8 mouse cellular contexts compared by ENCODE assay signal in the genomic region with DNA sequence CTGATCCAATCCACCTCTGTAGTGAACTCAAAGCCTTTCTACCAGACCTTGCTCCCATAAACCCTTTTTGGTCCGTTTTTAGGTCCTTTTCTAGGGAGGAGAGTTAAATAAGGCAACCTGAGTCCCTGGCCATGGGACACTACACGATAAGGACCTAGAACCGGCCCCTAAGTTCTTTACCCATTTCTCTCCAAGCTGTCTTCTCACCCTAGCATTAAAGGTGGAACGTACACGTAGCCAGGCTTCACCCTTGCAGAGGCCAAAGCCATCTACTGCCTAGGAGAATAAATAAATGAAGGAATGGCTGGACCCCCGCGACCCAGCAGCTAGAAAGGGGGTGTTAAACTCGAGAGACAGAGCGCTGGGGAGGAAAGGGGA. TPM values are rescaled to one million over a fixed set of nuclear protein-coding genes. Genes with fewer than 3 reads are reported as not detected.
DNase-seq lines count a peak whose midpoint lies in the region; ATAC-seq and TF ChIP-seq lines count a peak whose summit lies in the region.

No protein-coding gene starts in this region.

- peak overlapping the region; percentile 70 for H3K4me3 ChIP-seq in layer of hippocampus, adult 2 months
- H3K4me3 ChIP-seq in embryonic facial prominence, embryonic 15.5 days (replicated peaks): peak overlapping the region; percentile 50
- peak overlapping the region; percentile 58 for H3K4me3 ChIP-seq in hindbrain, postnatal 0 days (ENCODE audit: low read length)
- peak overlapping the region; percentile 46 for H3K4me3 ChIP-seq in neural tube, embryonic 12.5 days

- H3K9me3 ChIP-seq in embryonic facial prominence, embryonic 15.5 days (replicated peaks): no peaks in the 10 kb centered on the region
- H3K9me3 ChIP-seq in hindbrain, postnatal 0 days (ENCODE audit: low read length): no peaks in the 10 kb centered on the region
- H3K9me3 ChIP-seq in neural tube, embryonic 12.5 days: no peaks in the 10 kb centered on the region

- peak overlapping the region; percentile 96 for H3K27ac ChIP-seq in layer of hippocampus, adult 2 months
- no peak overlapping the region for H3K27ac ChIP-seq in embryonic facial prominence, embryonic 15.5 days (replicated peaks)
- peak overlapping the region; percentile 72; the same call in 1 of the 2 replicates for H3K27ac ChIP-seq in hindbrain, postnatal 0 days
- H3K27ac ChIP-seq in neural tube, embryonic 12.5 days: peak overlapping the region; percentile 79

- DNase-seq in layer of hippocampus, adult 2 months (ENCODE audit: low spot score in 2 of 2): no peak
- DNase-seq in layer of hippocampus, postnatal 36 days: no peak
- DNase-seq in hindbrain, postnatal 0 days (ENCODE audit: low spot score): no peak
- no peak for DNase-seq in adrenal gland, postnatal 10 days
- DNase-seq in adrenal gland, postnatal 25 days: no peak
- DNase-seq in kidney, postnatal 10 days: no peak

- TF ChIP-seq CTCF in layer of hippocampus, adult 2 months (conservative IDR thresholded peaks at IDR 0.05): no peak
- TF ChIP-seq CTCF in hindbrain, postnatal 0 days (IDR thresholded peaks at IDR 0.05; ENCODE audit: low read depth): no peak

- peak overlapping the region; percentile 97 for H3K4me2 ChIP-seq in embryonic facial prominence, embryonic 15.5 days (replicated peaks)
- peak overlapping the region; percentile 95 for H3K4me2 ChIP-seq in hindbrain, postnatal 0 days (ENCODE audit: low read depth, low read length)
- peak overlapping the region; percentile 86 for H3K4me2 ChIP-seq in neural tube, embryonic 12.5 days (replicated peaks)

- WGBS in embryonic facial prominence, embryonic 15.5 days: 3% methylated on average over 9 of the region's 9 CpGs
- WGBS in hindbrain, postnatal 0 days: 4% methylated on average over 9 of the region's 9 CpGs
- 0% methylated on average over 9 of the region's 9 CpGs for WGBS in neural tube, embryonic 12.5 days

- H3K4me1 ChIP-seq in embryonic facial prominence, embryonic 15.5 days: peaks cover 25% of the 10 kb centered on the region
- 0 out of 2 replicates have a peak, but pooled peaks cover 7% of the 10 kb centered on the region for H3K4me1 ChIP-seq in hindbrain, postnatal 0 days (ENCODE audit: insufficient read depth, low read length)
- peaks cover 42% of the 10 kb centered on the region for H3K4me1 ChIP-seq in neural tube, embryonic 12.5 days

- no peaks in the 10 kb centered on the region for H3K36me3 ChIP-seq in embryonic facial prominence, embryonic 15.5 days
- no peaks in the 10 kb centered on the region for H3K36me3 ChIP-seq in hindbrain, postnatal 0 days (ENCODE audit: insufficient read depth, low read length)
- no peaks in the 10 kb centered on the region for H3K36me3 ChIP-seq in neural tube, embryonic 12.5 days

- ATAC-seq in embryonic facial prominence, embryonic 15.5 days (ENCODE audit: insufficient number of reproducible peaks, low FRiP score, low TSS enrichment, low read depth): no peak
- ATAC-seq in hindbrain, postnatal 0 days: no peak
- ATAC-seq in neural tube, embryonic 12.5 days (ENCODE audit: low FRiP score, low read depth): no peak

- H3K9ac ChIP-seq in embryonic facial prominence, embryonic 15.5 days: no peak overlapping the region
- peak overlapping the region; percentile 71 for H3K9ac ChIP-seq in hindbrain, postnatal 0 days (replicated peaks; ENCODE audit: low read length)
- H3K9ac ChIP-seq in neural tube, embryonic 12.5 days: peak overlapping the region; percentile 66

- H3K27me3 ChIP-seq in embryonic facial prominence, embryonic 15.5 days: peaks cover 82% of the 10 kb centered on the region
- peaks cover 10% of the 10 kb centered on the region; the same call in 1 of the 2 replicates for H3K27me3 ChIP-seq in hindbrain, postnatal 0 days (ENCODE audit: insufficient read depth, low read length)
- peaks cover 76% of the 10 kb centered on the region for H3K27me3 ChIP-seq in neural tube, embryonic 12.5 days (replicated peaks)

RNA-seq across cellular contexts. Expression of a gene that starts 26.6 kb away (rescaled TPM):
- total RNA-seq in layer of hippocampus, adult 2 months (2021): 10 to 100 TPM; 14.8 to 19.0 TPM
- total RNA-seq in layer of hippocampus, postnatal 36 days (2021): 10 to 100 TPM; 13.9 to 14.3 TPM
- 0.09 and 0.19 TPM in 2 replicates for polyA plus RNA-seq in embryonic facial prominence, embryonic 15.5 days (2015; fragmentation: Nextera tagmentation; extraction: Ambion mirVana)
- 2.0 and 2.8 TPM in 2 replicates for total RNA-seq in hindbrain, postnatal 0 days (2014; rRNA removed)
- 1.5 and 1.6 TPM in 2 replicates for polyA plus RNA-seq in hindbrain, postnatal 0 days (2015; fragmentation: Nextera tagmentation; extraction: Ambion mirVana)
- 124 and 127 TPM in 2 replicates for polyA plus RNA-seq in neural tube, embryonic 12.5 days (2016; fragmentation: Nextera tagmentation; extraction: Ambion mirVana)
- total RNA-seq in adrenal gland, postnatal 10 days (2021): under 1 TPM; 0.45 to 0.72 TPM
- total RNA-seq in adrenal gland, postnatal 25 days (2021): 0.70 and 1.8 TPM in 2 replicates

RNA-seq across cellular contexts. Expression of a gene that starts 29.5 kb away (rescaled TPM):
- total RNA-seq in layer of hippocampus, adult 2 months (2021): 10 to 100 TPM; 20.5 to 25.6 TPM
- total RNA-seq in layer of hippocampus, postnatal 36 days (2021): 10 to 100 TPM; 21.9 to 27.5 TPM
- 20.0 and 24.8 TPM in 2 replicates for polyA plus RNA-seq in embryonic facial prominence, embryonic 15.5 days (2015; fragmentation: Nextera tagmentation; extraction: Ambion mirVana)
- 20.0 and 34.0 TPM in 2 replicates for total RNA-seq in hindbrain, postnatal 0 days (2014; rRNA removed)
- polyA plus RNA-seq in hindbrain, postnatal 0 days (2015; fragmentation: Nextera tagmentation; extraction: Ambion mirVana): 16.1 and 17.8 TPM in 2 replicates
- 49.2 and 49.4 TPM in 2 replicates for polyA plus RNA-seq in neural tube, embryonic 12.5 days (2016; fragmentation: Nextera tagmentation; extraction: Ambion mirVana)
- total RNA-seq in adrenal gland, postnatal 10 days (2021): 10 to 100 TPM; 14.7 to 22.5 TPM
- 26.8 and 28.7 TPM in 2 replicates for total RNA-seq in adrenal gland, postnatal 25 days (2021)

RNA-seq across cellular contexts. Expression of a gene that starts 58.0 kb away (rescaled TPM):
- 1 to 10 TPM; 4.9 to 5.8 TPM for total RNA-seq in layer of hippocampus, adult 2 months (2021)
- 1 to 10 TPM; 5.4 to 7.0 TPM for total RNA-seq in layer of hippocampus, postnatal 36 days (2021)
- polyA plus RNA-seq in embryonic facial prominence, embryonic 15.5 days (2015; fragmentation: Nextera tagmentation; extraction: Ambion mirVana): 10.6 and 11.9 TPM in 2 replicates
- total RNA-seq in hindbrain, postnatal 0 days (2014; rRNA removed): 12.5 and 13.1 TPM in 2 replicates
- polyA plus RNA-seq in hindbrain, postnatal 0 days (2015; fragmentation: Nextera tagmentation; extraction: Ambion mirVana): 3.6 and 4.5 TPM in 2 replicates
- polyA plus RNA-seq in neural tube, embryonic 12.5 days (2016; fragmentation: Nextera tagmentation; extraction: Ambion mirVana): 9.9 and 10.1 TPM in 2 replicates
- total RNA-seq in adrenal gland, postnatal 10 days (2021): 10 to 100 TPM; 24.9 to 28.4 TPM
- total RNA-seq in adrenal gland, postnatal 25 days (2021): 22.8 and 32.7 TPM in 2 replicates
